Mouse (Mus musculus) megakaryocyte, adult 5-6 weeks (primary cell): ENCODE data around the gene Kif22. TPM values are rescaled to one million over a fixed set of nuclear protein-coding genes. Genes with fewer than 3 reads are reported as not detected.

Source experiments
- ATAC-seq: 2 replicates; pipeline ENCODE4 v1.8.0; 2016; ENCODE audit warnings: mild to moderate bottlenecking, inconsistent platforms; ENCODE audit not compliant: poor library complexity, severe bottlenecking
- total RNA-seq, 2 experiments: library from RNA; stranded (forward) in 1 of 2; stranded (reverse) in 1 of 2; fragments of 153-499, 151-499 nt in 1 of 2; fragments of 221-1000, 200-1000 nt in 1 of 2; gene quantifications; 2 replicates each; pipeline versions ENCODE4 v1.2.3 to v1.2.4; 2015 to 2017

Kif22 gene
- total RNA-seq, 2 experiments from 2014 or later = 105 to 108 TPM

DNA sequence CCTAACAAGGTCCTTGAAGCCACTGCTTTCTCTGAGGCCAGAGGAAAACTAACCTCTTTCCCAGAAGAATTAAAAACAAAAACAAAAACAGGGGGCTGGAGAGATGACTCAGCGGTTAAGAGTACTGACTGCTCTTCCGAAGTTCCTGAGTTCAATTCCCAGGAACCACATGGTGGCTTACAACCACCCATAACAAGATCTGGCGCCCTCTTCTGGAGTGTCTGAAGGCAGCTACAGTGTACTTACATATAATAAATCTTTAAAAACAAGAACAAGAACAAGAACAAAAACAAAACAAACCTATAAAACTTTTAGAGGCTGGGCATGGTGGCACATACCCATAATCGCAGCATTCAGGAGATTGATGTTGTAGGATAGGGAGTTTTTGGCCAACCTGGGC lies 45.8 kb downstream of the Kif22 start:
- ATAC-seq = no peak

DNA sequence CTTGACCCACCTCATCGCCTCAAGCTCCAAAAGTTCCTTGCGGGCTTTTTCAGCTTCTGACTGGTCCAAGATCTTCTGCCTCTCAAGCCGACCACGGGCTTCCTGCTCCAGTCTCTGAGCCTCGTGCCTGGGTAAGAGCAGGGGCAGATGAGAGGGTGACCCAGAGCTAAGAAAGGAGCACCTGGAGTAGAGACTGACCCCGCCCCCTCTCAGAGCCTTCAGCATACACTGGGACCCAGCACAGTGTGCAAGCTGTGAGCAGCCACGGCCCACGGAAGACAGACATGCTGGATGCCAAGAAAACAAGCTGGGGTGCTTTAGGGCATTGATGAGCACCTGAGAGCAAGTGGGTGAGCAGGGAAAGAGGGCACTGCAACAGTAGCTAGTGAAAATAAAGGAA lies 53.5 kb downstream of the Kif22 start:
- no peak for ATAC-seq

DNA sequence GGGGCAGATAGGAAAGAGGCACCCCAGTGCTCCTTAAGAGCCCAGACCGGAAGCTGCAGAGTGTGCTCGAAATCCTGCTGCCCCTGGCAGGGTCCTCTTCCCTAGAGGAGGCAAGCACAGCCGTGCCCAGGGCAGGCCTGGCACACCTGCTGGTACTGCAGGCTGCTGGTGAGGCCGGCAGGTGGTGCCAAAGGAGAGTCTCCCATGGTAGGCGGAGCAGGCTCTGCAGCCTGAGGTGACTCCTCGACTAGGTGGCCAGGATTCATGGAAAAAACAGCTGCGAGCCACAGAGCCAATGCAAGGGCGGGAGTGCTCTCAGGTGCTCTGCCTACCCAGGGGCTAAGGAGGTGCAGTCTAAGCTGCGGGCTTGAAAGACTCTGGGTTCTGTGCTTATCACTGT lies 56.0 kb downstream of the Kif22 start:
- peak; percentile 52; the same call in 1 of the 2 replicates for ATAC-seq

DNA sequence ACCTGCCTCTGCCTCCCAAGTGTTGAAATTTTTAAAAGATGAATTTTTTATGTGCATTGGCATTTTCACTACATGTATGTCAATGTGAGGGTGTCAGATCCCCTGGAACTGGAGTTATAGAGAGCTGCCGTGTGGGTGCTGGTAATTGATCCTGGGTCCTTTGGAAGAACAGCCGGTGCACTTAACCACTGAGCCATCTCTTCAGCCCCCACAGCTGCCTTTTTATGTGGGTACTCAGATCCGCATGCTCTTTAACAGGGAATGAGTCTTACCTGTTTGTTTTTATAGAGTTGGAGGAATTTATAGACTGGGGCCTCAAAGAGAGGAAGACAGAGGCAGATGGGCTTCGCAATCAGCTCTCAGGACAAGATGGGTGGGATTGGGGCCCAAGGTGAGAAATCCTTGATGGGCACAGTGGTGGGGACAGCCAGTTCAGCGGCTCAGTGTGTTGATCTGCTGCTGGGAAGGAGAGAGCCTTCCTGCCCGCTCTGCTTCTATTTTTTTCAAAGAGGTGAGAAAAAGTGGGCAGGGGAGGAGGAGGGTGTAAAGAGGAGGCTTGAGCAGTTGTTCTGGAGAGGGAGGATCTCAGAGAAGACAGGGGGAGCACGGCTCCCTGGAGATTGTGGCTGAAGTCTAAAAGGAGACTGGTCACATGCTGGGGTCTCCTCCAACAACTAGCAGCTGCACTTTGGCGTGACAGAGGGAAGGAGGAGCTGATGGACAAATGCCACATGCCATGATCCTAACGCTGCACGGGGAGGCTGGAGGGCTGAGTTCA lies 57.4 kb downstream of the Kif22 start:
- no peak for ATAC-seq

DNA sequence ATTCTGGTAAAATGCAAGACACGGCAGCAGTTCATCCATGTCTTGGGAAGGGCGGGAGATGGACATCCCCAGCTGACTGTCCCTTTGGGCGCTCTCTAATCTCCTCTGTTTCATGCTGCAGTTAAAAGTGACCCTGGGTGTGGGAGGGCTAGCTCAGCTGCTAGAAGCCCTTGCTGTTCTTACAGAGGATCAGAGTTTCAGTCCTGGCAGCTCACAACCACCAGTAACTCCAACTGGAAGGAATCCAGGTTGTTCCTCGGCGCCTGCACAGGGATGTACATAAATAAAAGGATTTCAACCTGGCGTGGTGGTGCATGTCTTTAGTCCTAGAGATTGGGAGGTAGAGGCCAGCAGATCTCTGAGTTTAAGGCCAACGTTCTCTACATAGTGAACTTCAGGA lies 59.2 kb downstream of the Kif22 start:
- ATAC-seq = no peak

DNA sequence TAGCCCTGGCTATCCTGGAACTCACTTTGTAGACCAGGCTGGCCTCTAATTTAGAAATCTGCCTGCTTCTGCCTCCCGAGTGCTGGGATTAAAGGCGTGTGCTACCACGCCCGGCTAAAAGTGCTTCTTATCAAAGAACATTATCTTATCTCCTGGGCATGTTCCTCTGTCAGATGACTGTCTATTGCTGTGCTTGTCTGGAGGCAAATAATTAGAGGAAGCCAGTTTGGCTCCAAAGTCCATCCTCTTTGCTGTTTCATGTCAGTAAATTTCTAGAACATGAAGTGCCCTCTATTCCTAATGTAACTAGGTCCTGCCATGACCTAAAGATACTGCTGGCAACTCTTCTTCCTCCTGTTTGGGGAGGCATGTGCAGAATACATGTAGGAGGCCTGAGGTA lies 60.2 kb downstream of the Kif22 start:
- ATAC-seq = no peak

DNA sequence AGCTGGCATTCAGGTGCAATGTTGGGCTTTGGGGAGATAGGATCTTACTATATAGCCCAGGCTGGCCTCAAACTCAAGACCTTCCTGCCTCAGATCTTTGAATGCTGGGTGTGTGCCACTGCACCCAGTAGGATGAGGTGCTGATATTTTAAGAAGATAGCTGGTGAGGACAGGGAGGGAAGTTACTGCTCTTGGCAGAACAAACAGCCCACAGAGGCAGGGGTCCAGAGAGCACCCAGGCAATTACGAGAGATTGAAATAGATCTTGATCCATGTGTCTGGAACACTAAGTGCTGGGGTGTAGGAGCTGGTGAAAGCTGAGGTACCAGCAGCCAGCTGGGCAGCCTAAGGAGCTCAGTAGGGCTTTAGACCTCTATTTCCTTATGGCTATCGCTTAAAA lies 60.7 kb downstream of the Kif22 start:
- no peak for ATAC-seq

DNA sequence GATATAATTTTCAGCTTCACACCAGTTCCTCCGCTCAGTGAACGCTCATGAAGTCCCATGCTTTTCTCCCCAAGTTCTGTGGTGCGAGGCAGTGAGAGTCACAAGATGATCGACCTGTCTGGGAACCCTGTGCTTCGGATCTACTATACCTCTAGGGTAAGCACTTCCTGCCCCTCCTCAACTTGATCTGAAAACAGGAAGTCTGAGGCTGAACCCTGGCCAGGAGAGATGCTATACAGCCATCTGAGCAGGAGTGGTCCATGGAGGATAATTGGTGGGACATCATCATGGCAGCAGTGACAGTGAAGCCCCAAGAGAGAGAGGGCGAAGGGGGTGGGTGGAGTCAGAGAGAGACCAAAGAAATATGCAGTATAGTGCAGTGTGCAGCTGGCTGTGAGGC lies 63.4 kb downstream of the Kif22 start:
- ATAC-seq = no peak

Other genes with a start within 250 kb of the Kif22 start
Only the 30 nearest of the 31 such genes appear.
- gene Fam57b, start 244.8 kb downstream of the Kif22 start, total RNA-seq (2015) = not detected in 2 replicates
- not detected in 2 replicates for gene Fam57b, start 244.8 kb downstream of the Kif22 start, total RNA-seq (2017)
- not detected in 2 replicates for gene 4930451I11Rik, start 210.8 kb downstream of the Kif22 start, total RNA-seq (2015)
- gene 4930451I11Rik, start 210.8 kb downstream of the Kif22 start, total RNA-seq (2017) = not detected in 2 replicates
- gene Doc2a, start 195.1 kb downstream of the Kif22 start, total RNA-seq (2015) = not detected in 2 replicates
- not detected in 2 replicates for gene Doc2a, start 195.1 kb downstream of the Kif22 start, total RNA-seq (2017)
- gene Hirip3, start 180.5 kb downstream of the Kif22 start, total RNA-seq (2015) = 14.6 and 22.0 TPM in 2 replicates
- 147 and 164 TPM in 2 replicates for gene Hirip3, start 180.5 kb downstream of the Kif22 start, total RNA-seq (2017)
- gene Ino80e, start 180.1 kb downstream of the Kif22 start, total RNA-seq (2015) = 42.5 and 51.5 TPM in 2 replicates
- 21.3 and 46.4 TPM in 2 replicates for gene Ino80e, start 180.1 kb downstream of the Kif22 start, total RNA-seq (2017)
- 14.3 and 19.0 TPM in 2 replicates for gene Taok2, start 157.8 kb downstream of the Kif22 start, total RNA-seq (2015)
- gene Taok2, start 157.8 kb downstream of the Kif22 start, total RNA-seq (2017) = 26.8 and 32.0 TPM in 2 replicates
- gene Tmem219, start 119.6 kb downstream of the Kif22 start, total RNA-seq (2015) = 47.9 and 50.9 TPM in 2 replicates
- 44.9 and 45.5 TPM in 2 replicates for gene Tmem219, start 119.6 kb downstream of the Kif22 start, total RNA-seq (2017)
- gene Kctd13, start 113.6 kb downstream of the Kif22 start, total RNA-seq (2015) = 7.3 and 12.0 TPM in 2 replicates
- 10.9 and 19.0 TPM in 2 replicates for gene Kctd13, start 113.6 kb downstream of the Kif22 start, total RNA-seq (2017)
- not detected in 2 replicates for gene Asphd1, start 92.9 kb downstream of the Kif22 start, total RNA-seq (2015)
- not detected in 2 replicates for gene Asphd1, start 92.9 kb downstream of the Kif22 start, total RNA-seq (2017)
- gene Sez6l2, start 91.9 kb downstream of the Kif22 start, total RNA-seq (2015) = 2.9 TPM in 1 of 2 replicates, not detected in the other
- 0.16 and 0.33 TPM in 2 replicates for gene Sez6l2, start 91.9 kb downstream of the Kif22 start, total RNA-seq (2017)
- 46.1 and 48.5 TPM in 2 replicates for gene Cdipt, start 66.6 kb downstream of the Kif22 start, total RNA-seq (2015)
- 49.4 and 56.7 TPM in 2 replicates for gene Cdipt, start 66.6 kb downstream of the Kif22 start, total RNA-seq (2017)
- 4.9 and 6.6 TPM in 2 replicates for gene Cdiptos, start 66.4 kb downstream of the Kif22 start, total RNA-seq (2015)
- 0.73 and 3.3 TPM in 2 replicates for gene Cdiptos, start 66.4 kb downstream of the Kif22 start, total RNA-seq (2017)
- gene Mvp, start 27.9 kb downstream of the Kif22 start, total RNA-seq (2015) = 5.6 and 6.0 TPM in 2 replicates
- 48.1 and 50.6 TPM in 2 replicates for gene Mvp, start 27.9 kb downstream of the Kif22 start, total RNA-seq (2017)
- 0.54 and 1.6 TPM in 2 replicates for gene Pagr1b, start 26.0 kb downstream of the Kif22 start, total RNA-seq (2015)
- not detected in 2 replicates for gene Pagr1b, start 26.0 kb downstream of the Kif22 start, total RNA-seq (2017)
- 40.7 and 62.5 TPM in 2 replicates for gene Pagr1a, start 25.1 kb downstream of the Kif22 start, total RNA-seq (2015)
- 25.5 and 67.0 TPM in 2 replicates for gene Pagr1a, start 25.1 kb downstream of the Kif22 start, total RNA-seq (2017)
- gene Gm42742, start 21.4 kb downstream of the Kif22 start, total RNA-seq (2015) = 15.4 TPM in 1 of 2 replicates, not detected in the other
- gene Gm42742, start 21.4 kb downstream of the Kif22 start, total RNA-seq (2017) = 45.4 TPM in 1 of 2 replicates, not detected in the other
- gene Prrt2, start 21.3 kb downstream of the Kif22 start, total RNA-seq (2015) = 0.20 and 1.8 TPM in 2 replicates
- gene Prrt2, start 21.3 kb downstream of the Kif22 start, total RNA-seq (2017) = 2.4 and 3.0 TPM in 2 replicates
- 79.8 and 80.9 TPM in 2 replicates for gene Maz, start 15.4 kb downstream of the Kif22 start, total RNA-seq (2015)
- 44.4 and 45.1 TPM in 2 replicates for gene Maz, start 15.4 kb downstream of the Kif22 start, total RNA-seq (2017)
- 0.96 TPM in 1 of 2 replicates, not detected in the other for gene Zg16, start 44.9 kb upstream of the Kif22 start, total RNA-seq (2015)
- gene Zg16, start 44.9 kb upstream of the Kif22 start, total RNA-seq (2017) = not detected in 2 replicates
- gene AI467606, start 48.9 kb upstream of the Kif22 start, total RNA-seq (2015) = 65.9 and 71.1 TPM in 2 replicates
- 46.6 and 49.2 TPM in 2 replicates for gene AI467606, start 48.9 kb upstream of the Kif22 start, total RNA-seq (2017)
- 2.0 and 3.3 TPM in 2 replicates for gene Qprt, start 79.8 kb upstream of the Kif22 start, total RNA-seq (2015)
- gene Qprt, start 79.8 kb upstream of the Kif22 start, total RNA-seq (2017) = 1.1 and 2.8 TPM in 2 replicates
- gene Spn, start 95.4 kb upstream of the Kif22 start, total RNA-seq (2015) = 74.6 and 82.8 TPM in 2 replicates
- 241 and 246 TPM in 2 replicates for gene Spn, start 95.4 kb upstream of the Kif22 start, total RNA-seq (2017)
- 16.1 and 19.0 TPM in 2 replicates for gene Cd2bp2, start 153.6 kb upstream of the Kif22 start, total RNA-seq (2015)
- 51.8 and 57.5 TPM in 2 replicates for gene Cd2bp2, start 153.6 kb upstream of the Kif22 start, total RNA-seq (2017)
- gene Tbc1d10b, start 166.0 kb upstream of the Kif22 start, total RNA-seq (2015) = 27.0 and 27.4 TPM in 2 replicates
- 59.8 and 74.2 TPM in 2 replicates for gene Tbc1d10b, start 166.0 kb upstream of the Kif22 start, total RNA-seq (2017)
- gene Mylpf, start 166.4 kb upstream of the Kif22 start, total RNA-seq (2015) = 5.0 and 6.0 TPM in 2 replicates
- 2.3 and 3.3 TPM in 2 replicates for gene Mylpf, start 166.4 kb upstream of the Kif22 start, total RNA-seq (2017)
- gene Zfp553, start 190.6 kb upstream of the Kif22 start, total RNA-seq (2015) = 2.9 and 3.1 TPM in 2 replicates
- gene Zfp553, start 190.6 kb upstream of the Kif22 start, total RNA-seq (2017) = 5.9 and 9.7 TPM in 2 replicates
- 36.2 and 36.8 TPM in 2 replicates for gene Sept1, start 190.7 kb upstream of the Kif22 start, total RNA-seq (2015)
- 31.2 and 42.7 TPM in 2 replicates for gene Sept1, start 190.7 kb upstream of the Kif22 start, total RNA-seq (2017)
- 0.96 and 1.8 TPM in 2 replicates for gene Zfp771, start 201.8 kb upstream of the Kif22 start, total RNA-seq (2015)
- 0.28 and 0.73 TPM in 2 replicates for gene Zfp771, start 201.8 kb upstream of the Kif22 start, total RNA-seq (2017)
- gene Dctpp1, start 218.2 kb upstream of the Kif22 start, total RNA-seq (2015) = 32.1 and 45.3 TPM in 2 replicates
- gene Dctpp1, start 218.2 kb upstream of the Kif22 start, total RNA-seq (2017) = 23.3 and 31.0 TPM in 2 replicates
- gene Sephs2, start 231.6 kb upstream of the Kif22 start, total RNA-seq (2015) = 55.5 and 61.6 TPM in 2 replicates
- 130 and 138 TPM in 2 replicates for gene Sephs2, start 231.6 kb upstream of the Kif22 start, total RNA-seq (2017)